Mouse (Mus musculus) limb, embryonic 11.5 days (tissue): Measurements from ENCODE around the gene Cxcl17. TPM values are rescaled to one million over a fixed set of nuclear protein-coding genes. Genes with fewer than 3 reads are reported as not detected.

Experiments used
- ATAC-seq: fragments of 200-750 bp; cut with Nextera tagmentation; 2 replicates; pipeline ENCODE4 v1.8.0; 2017; ENCODE audit warnings: low read depth; ENCODE audit not compliant: insufficient number of reproducible peaks, low FRiP score, low TSS enrichment
- DNase-seq: peaks from one replicate; pipeline ENCODE4 v3.0.0-alpha.2; 2015; ENCODE audit warnings: low spot score
- H3K27ac ChIP-seq: fragments of 300-500 bp; sonication (generic); replicated peaks from 2 replicates; pipeline ENCODE4 v1.5.1; 2014; ENCODE audit warnings: low read depth, mild to moderate bottlenecking, low read length
- H3K27me3 ChIP-seq: fragments of 300-500 bp; sonication (generic); 2 replicates; pipeline ENCODE4 v1.6.1; 2014; ENCODE audit warnings: mild to moderate bottlenecking, low read length, mixed read lengths; ENCODE audit not compliant: control insufficient read depth, insufficient read depth
- H3K36me3 ChIP-seq: fragments of 300-500 bp; sonication (generic); 2 replicates; pipeline ENCODE4 v1.6.1; 2014; ENCODE audit warnings: mild to moderate bottlenecking, low read length, moderate library complexity, mixed read lengths; ENCODE audit not compliant: control insufficient read depth, insufficient read depth
- H3K4me1 ChIP-seq: fragments of 300-500 bp; sonication (generic); 2 replicates; pipeline ENCODE4 v1.6.1; 2014; ENCODE audit warnings: low read length, mixed read lengths; ENCODE audit not compliant: control insufficient read depth, insufficient read depth
- H3K4me2 ChIP-seq: fragments of 300-500 bp; sonication (generic); 2 replicates; pipeline ENCODE4 v1.6.1; 2014; ENCODE audit warnings: low read depth, mild to moderate bottlenecking, moderate library complexity; ENCODE audit not compliant: severe bottlenecking
- H3K4me3 ChIP-seq: fragments of 300-500 bp; sonication (generic); 2 replicates; pipeline ENCODE4 v1.5.1; 2014; ENCODE audit warnings: low read depth, low read length
- H3K9ac ChIP-seq: fragments of 300-500 bp; sonication (generic); 2 replicates; pipeline ENCODE4 v1.6.1; 2014; ENCODE audit warnings: mild to moderate bottlenecking, low read length
- H3K9me3 ChIP-seq: fragments of 300-500 bp; sonication (generic); 2 replicates; pipeline ENCODE4 v1.6.1; 2016; ENCODE audit warnings: low read length; ENCODE audit not compliant: control insufficient read depth
- WGBS: fragments of 180-500 bp; shearing (Covaris S2); extraction: QIAGEN DNeasy Blood & Tissue Kit; methylation state at CpG from one replicate; pipeline ENCODE4 v1.1.7; 2014; 5-methylcytosine and 5-hydroxymethylcytosine counted together
- polyA plus RNA-seq: library from polyadenylated mRNA; unstranded; fragments of >200 nt; fragmentation: Nextera tagmentation; extraction: Ambion mirVana; gene quantifications from 2 replicates; pipeline ENCODE4 v1.2.1, GENCODE M21; 2014

The Cxcl17 gene
- polyA plus RNA-seq, 1 experiment from 2014 or later: 0.33 TPM

DNA sequence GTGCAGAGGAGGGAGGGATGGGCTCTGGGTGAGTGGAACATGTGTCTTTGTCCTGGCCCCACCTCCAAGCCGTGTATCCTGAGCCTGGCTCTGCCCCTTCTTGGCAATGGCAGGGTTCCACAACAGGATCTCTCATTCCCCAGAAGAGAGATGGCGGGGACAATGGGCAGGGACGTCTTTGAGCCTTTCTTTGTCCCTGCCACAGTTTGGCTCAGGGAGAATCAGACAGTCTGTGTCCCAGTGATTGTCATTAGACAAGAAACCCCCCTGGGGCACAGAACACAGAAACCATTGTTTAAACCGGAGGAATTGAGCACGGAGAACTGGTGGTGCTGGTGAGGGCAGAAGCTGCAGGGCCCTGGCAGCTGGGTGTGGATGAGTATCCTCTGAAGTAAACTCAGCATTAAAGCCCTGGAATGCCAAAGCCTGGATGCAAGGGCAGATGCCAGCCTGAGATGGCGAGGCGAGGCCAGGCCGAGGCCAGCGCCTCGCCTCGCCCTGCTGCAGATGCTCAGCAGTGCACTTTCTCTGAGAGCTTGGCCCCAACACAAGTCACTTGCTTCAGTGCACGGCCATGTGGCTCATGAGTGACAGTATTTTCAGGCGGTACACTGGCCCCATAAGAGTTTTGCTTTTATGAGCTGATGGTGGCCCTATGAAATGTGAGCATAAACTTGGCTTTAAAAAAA lies 46.6 kb downstream of the Cxcl17 start:
- Histone ChIP-seq H3K4me2 (no peak overlapping the region), H3K27ac (no peak overlapping the region), H3K4me1 (peaks cover 5% of the 10 kb centered on the region), H3K4me3 (no peak overlapping the region), H3K9ac (no peak overlapping the region), H3K9me3 (no peaks in the 10 kb centered on the region), H3K27me3 (peaks cover 34% of the 10 kb centered on the region), H3K36me3 (peaks cover 5% of the 10 kb centered on the region; the same call in 1 of the 2 replicates)
- 59% methylated on average over 13 of the region's 13 CpGs for WGBS
- DNase-seq: no peak
- no peak for ATAC-seq

DNA sequence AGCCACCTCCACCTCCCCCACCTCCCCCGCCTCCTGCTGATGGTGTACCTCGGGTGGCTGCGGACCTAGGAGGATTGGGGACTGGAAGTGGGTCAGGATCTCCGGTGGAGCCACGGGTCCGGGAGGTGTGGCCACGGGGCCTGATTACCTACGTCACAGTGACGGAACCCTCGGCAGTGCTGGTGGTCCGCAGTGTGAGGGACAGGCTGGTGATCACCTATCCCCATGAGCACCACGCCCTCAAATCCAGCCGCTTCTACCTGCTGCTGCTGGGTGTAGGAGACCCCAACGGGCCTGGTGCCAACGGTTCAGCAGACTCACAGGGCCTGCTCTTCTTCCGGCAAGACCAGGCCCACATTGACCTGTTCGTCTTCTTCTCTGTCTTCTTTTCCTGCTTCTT lies 49.1 kb downstream of the Cxcl17 start:
- Histone ChIP-seq H3K4me2 (no peak overlapping the region), H3K4me1 (peaks cover 5% of the 10 kb centered on the region), H3K27me3 (peaks cover 19% of the 10 kb centered on the region), H3K36me3 (peaks cover 21% of the 10 kb centered on the region), H3K27ac (no peak overlapping the region), H3K4me3 (no peak overlapping the region), H3K9ac (no peak overlapping the region), H3K9me3 (no peaks in the 10 kb centered on the region)
- 96% methylated on average over 17 of the region's 17 CpGs for WGBS
- no peak for DNase-seq
- no peak for ATAC-seq

DNA sequence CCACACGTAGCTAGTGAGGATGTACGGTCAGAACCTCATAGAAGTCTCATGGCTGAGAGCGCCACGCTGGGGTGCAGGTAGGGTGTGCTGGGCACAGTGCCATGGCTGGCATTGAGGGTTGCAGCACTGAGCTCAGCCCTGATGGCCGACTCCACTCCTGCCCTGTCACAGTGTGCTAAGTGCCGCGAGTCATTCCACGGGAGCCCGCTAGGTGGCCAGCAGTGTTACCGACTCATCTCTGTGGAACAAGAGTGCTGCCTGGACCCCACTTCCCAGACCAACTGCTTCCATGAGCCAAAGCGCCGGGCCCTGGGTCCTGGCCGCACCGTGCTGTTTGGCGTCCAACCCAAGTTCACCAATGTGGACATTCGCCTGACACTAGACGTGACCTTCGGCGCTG lies 49.5 kb downstream of the Cxcl17 start:
- peaks cover 5% of the 10 kb centered on the region for H3K4me1 ChIP-seq
- peaks cover 23% of the 10 kb centered on the region for H3K36me3 ChIP-seq
- H3K4me3 ChIP-seq: no peak overlapping the region
- ATAC-seq (no peak), DNase-seq (no peak)
- 89% methylated on average over 19 of the region's 19 CpGs for WGBS
- peaks cover 14% of the 10 kb centered on the region for H3K27me3 ChIP-seq
- H3K27ac ChIP-seq: no peak overlapping the region
- no peak overlapping the region for H3K9ac ChIP-seq
- no peak overlapping the region for H3K4me2 ChIP-seq
- no peaks in the 10 kb centered on the region for H3K9me3 ChIP-seq

DNA sequence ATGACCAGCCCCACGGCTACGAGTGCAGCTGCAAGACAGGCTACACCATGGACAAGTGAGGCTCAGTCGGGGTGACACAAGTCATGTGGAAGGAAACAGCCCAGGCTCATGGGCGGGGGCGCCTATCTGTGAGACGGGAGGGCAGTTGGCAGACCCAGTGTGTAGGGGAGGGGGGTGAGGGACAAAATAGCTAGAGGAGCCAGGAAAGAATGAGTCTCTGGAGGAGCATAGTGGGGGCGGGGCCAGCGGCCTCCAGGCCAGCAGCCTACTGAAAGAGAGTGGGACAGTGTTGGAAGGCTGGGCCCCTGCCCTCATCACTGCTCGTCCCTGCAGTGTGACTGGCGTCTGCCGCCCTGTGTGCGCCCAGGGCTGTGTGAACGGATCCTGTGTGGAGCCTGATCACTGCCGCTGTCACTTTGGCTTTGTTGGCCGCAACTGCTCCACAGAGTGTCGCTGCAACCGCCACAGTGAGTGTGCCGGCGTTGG lies 53.9 kb downstream of the Cxcl17 start:
- Histone ChIP-seq H3K27me3 (no peaks in the 10 kb centered on the region), H3K4me1 (no peaks in the 10 kb centered on the region), H3K27ac (no peak overlapping the region), H3K4me3 (no peak overlapping the region), H3K9me3 (no peaks in the 10 kb centered on the region), H3K9ac (no peak overlapping the region), H3K36me3 (peaks cover 28% of the 10 kb centered on the region), H3K4me2 (no peak overlapping the region)
- WGBS: 89% methylated on average over 19 of the region's 19 CpGs
- ATAC-seq (no peak), DNase-seq (no peak)

Other genes starting within 250 kb of the Cxcl17 start
- gene Pou2f2, start 233.2 kb downstream of the Cxcl17 start, polyA plus RNA-seq: 3.9 and 6.2 TPM in 2 replicates
- 9.9 and 11.0 TPM in 2 replicates for gene Dedd2, start 192.3 kb downstream of the Cxcl17 start, polyA plus RNA-seq
- gene Zfp526, start 191.5 kb downstream of the Cxcl17 start, polyA plus RNA-seq: 3.2 and 3.4 TPM in 2 replicates
- 15.8 and 17.3 TPM in 2 replicates for gene Gsk3a, start 175.0 kb downstream of the Cxcl17 start, polyA plus RNA-seq
- gene Erf, start 162.1 kb downstream of the Cxcl17 start, polyA plus RNA-seq: 25.6 and 28.6 TPM in 2 replicates
- gene Cic, start 145.2 kb downstream of the Cxcl17 start, polyA plus RNA-seq: 32.5 and 34.2 TPM in 2 replicates
- gene Pafah1b3, start 114.9 kb downstream of the Cxcl17 start, polyA plus RNA-seq: 249 and 261 TPM in 2 replicates
- 1.1 and 1.4 TPM in 2 replicates for gene Prr19, start 111.5 kb downstream of the Cxcl17 start, polyA plus RNA-seq
- 0.33 and 0.58 TPM in 2 replicates for gene Tmem145, start 106.8 kb downstream of the Cxcl17 start, polyA plus RNA-seq
- gene Megf8, start 95.7 kb downstream of the Cxcl17 start, polyA plus RNA-seq: 13.8 and 14.4 TPM in 2 replicates
- gene Cnfn, start 43.2 kb downstream of the Cxcl17 start, polyA plus RNA-seq: not detected in 2 replicates
- gene Lipe, start 14.2 kb downstream of the Cxcl17 start, polyA plus RNA-seq: 4.2 and 4.5 TPM in 2 replicates
- gene Ceacam1, start 64.7 kb upstream of the Cxcl17 start, polyA plus RNA-seq: 0.85 and 1.4 TPM in 2 replicates
- gene Ceacam2, start 127.0 kb upstream of the Cxcl17 start, polyA plus RNA-seq: 0.11 TPM in 1 of 2 replicates, not detected in the other
- gene Erich4, start 203.0 kb upstream of the Cxcl17 start, polyA plus RNA-seq: not detected in 2 replicates
- 35.8 and 36.9 TPM in 2 replicates for gene Dmac2, start 206.5 kb upstream of the Cxcl17 start, polyA plus RNA-seq
- 0.87 and 1.2 TPM in 2 replicates for gene B3gnt8, start 213.8 kb upstream of the Cxcl17 start, polyA plus RNA-seq
- 49.3 and 54.7 TPM in 2 replicates for gene Bckdha, start 246.1 kb upstream of the Cxcl17 start, polyA plus RNA-seq
- gene Exosc5, start 246.3 kb upstream of the Cxcl17 start, polyA plus RNA-seq: 70.0 and 73.8 TPM in 2 replicates